Mouse (Mus musculus): ENCODE data around the gene Trcg1.
A peak's percentile ranks its signal among the peaks of the same experiment; 100 is the strongest.
"Not testable (repeated sequence)": the region's sequence is repeated elsewhere in the genome, so short reads cannot be mapped to it uniquely, and the experiment has no call there.

Trcg1 gene

DNA sequence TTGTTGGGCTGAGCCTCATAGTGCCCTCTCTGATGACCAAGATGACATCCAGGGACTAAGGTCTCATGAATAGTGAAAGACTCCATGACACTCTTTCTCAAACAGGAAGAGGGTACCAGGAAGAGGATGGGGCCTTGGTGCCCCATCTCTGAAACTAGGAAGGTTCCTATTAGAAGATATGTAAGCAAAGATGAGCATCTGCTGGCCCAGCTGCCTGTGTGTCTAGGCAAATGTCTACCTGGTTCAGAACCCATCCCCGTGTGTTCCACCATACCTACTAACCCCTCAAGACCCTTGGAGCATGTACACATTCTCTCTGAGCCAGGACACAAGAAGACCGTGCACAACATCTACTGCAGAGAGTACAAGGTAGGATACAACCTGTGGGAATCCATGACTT is at the start of gene Trcg1:
Gene Trcg1, plus strand, starts transcription at position 301 of the 400 bp plus-strand sequence.
- ATAC-seq (ENCODE audit: low TSS enrichment) = no peak

DNA sequence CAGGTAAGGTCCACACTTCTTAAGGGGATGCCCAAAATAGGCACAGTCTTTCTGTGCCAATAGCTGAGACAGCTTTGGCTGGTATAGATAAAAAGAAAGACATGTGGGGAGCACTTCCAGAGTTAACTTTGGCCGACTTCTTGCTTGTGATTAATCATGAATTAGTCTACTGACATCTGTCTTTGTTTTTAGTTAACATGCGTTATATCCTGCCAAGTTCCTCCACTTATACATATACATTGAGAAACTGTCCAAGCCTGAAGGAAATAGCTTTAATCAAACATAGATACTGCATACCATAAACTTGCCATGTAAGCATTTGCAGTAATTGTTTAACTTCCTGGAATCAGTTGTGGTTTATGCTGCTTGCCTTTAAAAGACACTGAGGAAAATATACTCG is 39.6 kb upstream of the Trcg1 start:
- no peak for ATAC-seq (ENCODE audit: low TSS enrichment)

DNA sequence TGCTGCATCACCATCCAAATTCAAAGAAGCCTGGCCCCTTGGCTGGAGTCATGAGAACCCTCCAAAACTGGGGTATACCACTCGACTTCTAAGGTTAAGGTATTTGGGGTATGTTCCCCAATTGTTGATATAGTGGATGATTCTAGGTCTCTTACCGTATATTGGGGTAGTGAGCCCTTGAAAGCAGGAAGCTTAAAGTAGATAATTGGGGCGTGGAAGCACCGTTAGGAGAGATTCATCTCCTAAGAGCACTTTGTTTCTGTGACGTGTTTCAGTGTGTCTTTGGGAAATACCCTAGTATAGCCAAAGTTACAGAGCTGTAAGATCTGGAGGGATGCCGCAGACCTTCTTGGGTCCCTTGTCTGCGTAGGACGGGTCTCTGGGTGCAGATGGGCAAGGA is 38.9 kb upstream of the Trcg1 start:
- ATAC-seq (ENCODE audit: low TSS enrichment) = no peak

DNA sequence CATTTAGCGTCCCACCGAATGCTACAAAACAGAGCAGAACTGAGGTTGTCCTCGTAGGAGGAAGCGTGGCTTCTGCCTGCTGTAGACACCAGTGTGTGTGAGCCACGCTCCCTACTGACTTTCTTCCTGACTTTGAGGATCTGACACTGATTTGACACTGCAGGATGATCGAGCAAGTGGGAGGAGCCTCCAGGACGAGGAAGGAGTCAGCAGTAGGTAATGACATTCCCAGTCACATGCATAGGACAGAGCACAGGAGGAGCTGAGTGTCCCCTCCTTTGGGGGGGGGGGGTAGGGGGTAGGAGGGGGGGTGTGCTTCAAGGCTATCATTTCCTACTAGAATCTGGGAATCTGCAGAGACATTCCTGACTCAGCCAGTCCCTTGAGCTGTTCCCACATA is 33.4 kb upstream of the Trcg1 start:
- no peak for ATAC-seq (ENCODE audit: low TSS enrichment)

DNA sequence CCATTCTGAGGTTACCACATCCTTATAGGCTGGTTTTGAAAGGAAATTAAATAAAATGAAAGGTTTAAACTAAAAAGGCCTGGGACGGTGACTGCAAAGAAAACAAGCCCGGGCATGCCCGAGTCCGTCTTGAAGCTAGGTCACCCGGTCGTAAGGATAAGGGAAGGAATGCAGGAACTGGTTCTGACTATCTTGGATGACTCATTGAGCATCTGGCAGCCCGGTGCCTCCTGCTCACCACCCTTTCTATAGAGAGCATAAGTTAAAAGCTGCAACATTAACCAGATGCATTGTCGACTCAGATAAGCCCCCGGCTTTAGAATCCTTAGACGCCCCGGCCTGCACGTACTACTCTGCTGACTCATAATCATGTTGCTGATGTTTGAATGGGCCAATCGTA is 32.8 kb upstream of the Trcg1 start:
- ATAC-seq (ENCODE audit: low TSS enrichment) = not testable (repeated sequence)

DNA sequence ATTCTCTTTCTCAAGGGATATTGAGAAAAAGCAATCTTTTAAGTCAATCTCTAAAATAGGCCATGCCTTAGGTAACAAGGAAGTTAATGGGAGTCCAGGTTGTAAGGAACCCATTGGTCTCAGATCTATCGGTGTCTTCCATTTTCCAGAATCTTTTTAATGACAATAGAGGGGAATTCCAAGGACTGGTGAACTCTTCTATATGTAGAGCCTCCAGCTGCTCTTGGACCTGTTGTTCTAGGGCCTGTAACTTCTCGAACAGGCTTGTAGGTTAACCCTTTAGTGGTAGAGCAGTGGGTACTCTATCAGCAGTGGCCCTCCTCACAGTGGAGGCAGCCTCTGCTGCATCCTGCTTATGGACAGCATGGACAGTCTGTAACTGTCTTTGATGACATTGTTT is 29.5 kb upstream of the Trcg1 start:
- no peak for ATAC-seq (ENCODE audit: low TSS enrichment)

DNA sequence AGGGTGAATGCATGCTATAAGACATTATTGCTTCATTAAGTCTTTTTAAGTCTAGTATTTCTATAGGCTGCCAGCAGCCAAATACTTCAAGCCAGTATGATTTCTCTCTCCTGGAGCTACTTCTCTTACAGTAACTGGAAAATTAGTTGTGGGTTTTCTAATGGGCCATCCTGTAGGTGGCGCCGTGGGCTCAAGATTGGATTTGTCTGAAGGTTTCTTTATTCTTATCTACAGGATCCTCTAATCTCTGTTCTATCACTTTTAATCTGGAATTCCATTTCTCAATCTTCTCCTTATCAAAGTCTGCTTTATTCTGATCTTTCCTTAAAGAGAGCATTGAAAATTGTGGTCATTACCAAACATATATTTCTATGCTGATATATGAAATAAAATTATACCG is 27.0 kb upstream of the Trcg1 start:
- ATAC-seq (ENCODE audit: low TSS enrichment) = no peak

DNA sequence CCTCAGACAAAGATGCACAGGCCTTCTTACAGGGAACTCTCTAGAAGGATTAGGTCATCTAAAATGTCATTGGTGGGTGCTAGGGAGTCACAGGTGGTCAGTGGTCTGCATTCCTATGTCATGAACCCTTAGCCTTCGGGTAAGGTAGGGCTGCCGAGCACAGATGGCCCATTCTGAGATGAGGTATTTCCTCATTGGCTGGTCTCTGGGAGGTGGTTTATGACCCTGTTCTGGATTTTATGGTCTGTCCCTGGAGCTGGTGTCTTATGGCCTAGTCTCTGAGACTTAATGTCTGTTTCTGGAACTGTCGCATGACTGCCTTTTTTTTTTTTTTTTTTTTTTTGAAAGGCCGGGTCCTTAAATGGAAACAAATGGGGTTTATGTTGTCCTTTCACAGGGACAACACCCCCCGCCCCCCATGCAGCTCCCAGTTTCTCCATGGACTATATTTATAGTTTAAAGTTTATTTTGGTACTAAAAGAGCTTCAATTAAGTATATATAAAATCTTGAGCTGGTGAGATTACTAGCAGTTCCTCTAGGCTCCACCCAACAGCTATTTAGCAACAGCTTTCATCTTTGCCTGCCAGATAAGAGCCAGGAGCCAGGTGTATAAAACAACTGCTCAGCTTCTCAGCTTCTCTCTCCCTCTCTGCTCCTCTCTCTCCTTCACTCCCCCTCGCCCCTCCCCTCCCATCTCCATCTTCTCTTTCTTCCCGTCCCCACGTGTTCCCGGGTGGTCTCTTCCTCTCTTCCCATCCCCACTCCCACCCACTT is 23.7 kb upstream of the Trcg1 start:
- ATAC-seq (ENCODE audit: low TSS enrichment) = no peak

DNA sequence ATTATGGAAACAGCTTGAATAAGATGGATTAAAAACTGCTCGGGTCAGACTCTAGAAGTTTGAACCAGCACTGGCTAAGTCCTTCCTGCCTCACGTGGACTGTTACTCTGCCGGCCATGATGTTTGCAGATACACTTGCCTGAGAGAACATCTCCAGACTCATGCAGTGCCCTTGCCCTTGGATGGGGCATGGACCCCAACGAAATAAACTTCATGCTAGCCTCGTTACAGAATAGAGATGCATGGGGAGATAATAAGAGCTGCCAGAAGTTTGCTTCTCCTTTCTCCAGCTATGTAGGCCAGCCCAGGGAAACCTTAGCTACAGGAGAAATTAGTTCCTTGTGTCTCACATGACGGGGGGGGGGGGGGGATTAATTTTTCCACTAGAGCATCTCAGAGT is 21.9 kb upstream of the Trcg1 start:
- ATAC-seq (ENCODE audit: low TSS enrichment) = no peak

DNA sequence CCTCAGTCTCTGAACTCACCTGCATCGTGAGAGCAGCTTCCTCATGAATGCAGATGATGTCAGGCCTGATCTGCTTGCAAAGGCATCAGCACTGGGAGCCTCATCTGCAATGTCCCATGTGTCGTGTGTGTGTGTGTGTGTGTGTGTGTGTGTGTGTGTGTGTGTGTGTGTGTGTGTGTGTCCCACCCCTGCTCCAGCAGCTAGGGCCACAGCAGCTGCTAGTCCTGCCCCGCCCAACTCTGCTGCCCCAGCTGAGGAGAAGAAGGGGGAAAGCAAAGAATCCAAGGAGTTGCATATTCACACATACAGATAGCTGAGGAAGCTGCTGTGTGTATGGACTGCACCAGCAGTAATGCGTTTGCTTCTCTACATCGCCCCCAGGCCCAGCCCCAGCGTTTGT is 19.1 kb upstream of the Trcg1 start:
- no peak for ATAC-seq (ENCODE audit: low TSS enrichment)

DNA sequence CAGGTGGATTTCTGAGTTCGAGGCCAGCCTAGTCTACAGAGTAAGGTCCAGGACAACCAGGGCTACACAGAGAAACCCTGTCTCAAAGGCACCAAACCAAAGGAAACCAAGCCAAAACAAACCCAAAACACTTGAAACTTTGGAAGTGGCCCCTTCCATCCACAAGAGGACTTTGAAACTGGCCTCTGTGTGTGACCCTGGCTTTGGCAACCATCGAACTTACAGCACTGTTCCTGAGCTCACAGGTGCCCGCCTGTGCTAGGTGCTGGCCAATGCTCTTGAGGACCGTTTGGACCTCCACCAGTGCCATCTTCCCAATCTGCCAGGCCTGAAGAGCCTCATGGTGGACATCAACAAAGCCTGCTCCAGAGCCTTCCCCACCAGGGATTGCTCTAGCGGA is 17.6 kb upstream of the Trcg1 start:
- ATAC-seq (ENCODE audit: low TSS enrichment) = no peak

DNA sequence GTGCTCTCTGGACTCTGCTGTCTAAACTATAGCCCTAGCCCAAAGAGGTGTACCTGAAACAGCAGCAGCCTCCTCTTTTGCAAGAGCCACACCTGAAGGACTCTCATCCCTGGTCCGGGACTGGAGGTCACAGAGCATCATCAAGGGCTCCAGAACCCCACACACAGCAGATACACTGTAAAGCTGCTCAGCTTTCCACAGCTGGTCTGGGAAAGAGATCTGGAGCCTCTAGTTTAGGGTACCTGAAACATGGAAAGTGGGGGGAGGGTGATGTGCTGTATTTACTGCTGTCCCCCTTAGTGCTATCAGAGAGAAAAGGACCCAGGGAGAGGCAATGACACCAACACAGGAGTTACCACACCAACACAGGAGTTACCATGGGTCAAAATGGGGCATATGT is 16.8 kb upstream of the Trcg1 start:
- ATAC-seq (ENCODE audit: low TSS enrichment) = no peak

DNA sequence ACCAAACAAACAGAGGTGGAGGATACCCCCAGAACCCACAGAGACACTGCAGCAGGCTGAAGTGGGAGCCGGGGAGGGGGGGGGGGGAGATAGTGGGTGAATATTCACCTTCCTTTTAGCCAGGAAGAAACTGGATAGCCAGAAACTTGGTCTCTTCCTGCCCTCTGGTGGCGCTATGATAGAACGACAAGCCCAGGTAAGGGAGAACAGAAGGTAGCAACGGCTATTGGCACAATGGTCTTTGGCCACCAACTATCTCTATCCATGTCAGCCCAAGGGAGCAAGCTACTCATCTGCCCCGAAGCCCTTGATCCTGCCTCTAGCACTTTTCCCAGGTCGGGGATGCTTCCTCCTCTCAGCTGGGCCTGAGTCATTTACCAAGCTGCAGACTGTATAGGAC is 16.0 kb upstream of the Trcg1 start:
- ATAC-seq (ENCODE audit: low TSS enrichment) = peak; percentile 64; the same call in 1 of the 2 replicates

DNA sequence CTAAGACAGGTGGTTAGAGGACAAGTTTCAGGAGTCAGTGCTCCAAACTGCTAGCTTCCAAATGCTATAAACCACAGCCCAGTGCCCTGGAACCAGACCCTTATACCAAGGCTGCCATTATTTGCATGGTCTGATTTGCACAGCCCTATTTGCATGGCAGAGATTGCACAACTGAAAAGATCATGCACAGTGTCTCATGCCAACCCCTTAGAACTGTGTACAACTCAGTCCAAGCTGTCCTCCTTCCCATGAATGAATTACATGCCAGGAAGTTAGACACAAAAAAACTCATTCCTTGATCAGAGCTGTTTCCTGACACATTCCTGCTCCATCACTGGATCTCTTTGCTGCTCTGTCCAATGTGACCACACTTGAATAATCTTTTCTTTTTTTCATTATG is 13.0 kb upstream of the Trcg1 start:
- no peak for ATAC-seq (ENCODE audit: low TSS enrichment)

DNA sequence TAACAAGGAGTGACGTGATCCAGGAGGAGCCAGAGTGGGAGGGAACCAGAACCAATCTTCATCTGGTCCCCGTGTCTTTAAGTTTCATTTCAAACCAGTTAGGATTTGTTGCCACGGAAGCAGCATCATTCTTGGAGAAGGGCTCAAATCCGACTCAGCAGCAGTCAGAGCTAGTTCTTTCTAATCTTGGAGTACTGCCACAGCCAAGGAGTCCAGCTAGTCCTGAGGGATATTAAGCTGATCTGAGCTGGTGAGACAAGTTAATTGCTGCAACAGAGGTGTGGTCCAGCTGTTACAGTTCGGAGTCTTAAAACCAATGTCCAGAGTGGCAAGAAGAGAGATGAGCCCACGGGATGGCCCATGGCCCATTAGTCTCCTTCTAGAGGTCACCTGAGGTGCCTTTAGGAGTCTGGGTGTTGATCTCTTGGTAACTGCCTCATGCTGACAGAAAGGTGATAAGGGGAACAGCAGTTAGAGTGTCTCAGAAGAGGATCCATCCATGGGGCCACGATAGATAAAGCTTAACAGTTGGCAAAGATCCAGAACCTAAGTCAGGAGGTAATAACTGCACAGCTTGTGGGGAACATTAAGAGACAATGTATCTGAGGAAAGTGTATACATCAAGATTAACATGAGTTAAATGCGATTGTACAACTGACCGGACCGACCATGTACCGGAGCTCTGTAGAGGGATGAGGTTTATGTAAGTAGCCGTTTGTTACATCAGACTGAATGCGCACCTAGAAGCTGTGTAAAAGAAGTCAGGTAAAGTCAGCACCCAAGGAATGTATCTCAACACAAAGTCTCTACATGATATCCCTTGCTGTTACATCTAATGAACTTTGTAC is 10.4 kb upstream of the Trcg1 start:
- ATAC-seq (ENCODE audit: low TSS enrichment) = no peak

DNA sequence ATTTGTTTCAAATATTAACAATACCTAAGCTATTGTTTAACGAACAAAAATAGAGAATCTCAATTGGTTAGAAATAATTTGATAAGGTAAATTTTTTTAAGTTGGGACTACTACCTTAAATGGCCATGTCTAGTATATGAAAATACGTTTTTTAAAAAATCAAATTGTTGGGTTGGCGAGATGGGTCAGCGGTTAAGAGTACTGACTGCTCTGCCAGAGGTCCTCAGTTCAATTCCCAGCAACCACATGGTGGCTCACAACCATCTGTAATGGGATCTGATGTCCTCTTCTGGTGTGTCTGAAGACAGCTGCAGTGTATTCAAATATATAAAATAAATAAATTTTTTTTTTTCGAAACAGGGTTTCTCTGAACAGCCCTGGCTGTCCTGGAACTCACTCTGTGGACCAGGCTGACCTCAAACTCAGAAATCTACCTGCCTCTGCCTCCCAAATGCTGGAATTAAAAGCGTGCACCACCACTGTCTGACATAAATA is 9.7 kb upstream of the Trcg1 start:
- not testable (repeated sequence) for ATAC-seq (ENCODE audit: low TSS enrichment)

DNA sequence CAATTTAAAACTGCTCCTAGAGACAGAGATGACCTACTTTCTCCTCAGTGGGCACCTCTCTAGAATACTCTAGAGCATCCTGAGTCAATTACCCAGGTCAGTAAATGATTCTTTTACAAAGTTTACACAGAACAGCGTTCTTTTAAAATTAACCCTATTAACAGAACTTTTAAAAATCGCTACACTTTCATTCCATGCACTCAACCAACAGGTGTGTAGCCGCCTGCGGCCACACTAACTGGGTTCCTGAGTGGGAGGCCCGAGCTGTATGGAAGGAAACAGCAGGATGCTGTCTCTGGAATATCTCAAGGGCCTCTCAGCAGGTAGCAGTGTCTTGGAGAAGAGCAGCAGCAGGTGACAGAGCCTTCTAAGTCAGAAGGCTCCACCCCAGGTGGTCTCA is 9.2 kb upstream of the Trcg1 start:
- no peak for ATAC-seq (ENCODE audit: low TSS enrichment)

DNA sequence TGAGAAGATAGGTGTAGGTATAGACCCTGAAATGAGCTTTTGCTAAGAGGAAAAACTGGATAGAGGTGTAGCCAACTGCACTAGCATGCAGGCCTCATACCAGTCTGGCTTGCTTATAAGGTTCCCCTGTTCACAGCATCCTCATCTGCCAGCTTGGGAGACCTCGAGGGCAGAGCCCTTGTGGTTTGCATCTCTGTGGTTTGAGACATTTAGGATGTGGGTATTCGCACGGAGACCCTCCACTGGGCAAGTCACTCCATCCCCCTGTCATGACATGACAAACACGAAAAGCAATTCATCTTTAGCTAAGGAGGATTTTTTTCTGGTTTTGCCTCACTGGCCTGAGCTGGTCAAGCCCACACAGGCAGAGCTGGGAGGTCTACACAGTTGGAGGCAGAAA is 8.2 kb upstream of the Trcg1 start:
- ATAC-seq (ENCODE audit: low TSS enrichment) = no peak

DNA sequence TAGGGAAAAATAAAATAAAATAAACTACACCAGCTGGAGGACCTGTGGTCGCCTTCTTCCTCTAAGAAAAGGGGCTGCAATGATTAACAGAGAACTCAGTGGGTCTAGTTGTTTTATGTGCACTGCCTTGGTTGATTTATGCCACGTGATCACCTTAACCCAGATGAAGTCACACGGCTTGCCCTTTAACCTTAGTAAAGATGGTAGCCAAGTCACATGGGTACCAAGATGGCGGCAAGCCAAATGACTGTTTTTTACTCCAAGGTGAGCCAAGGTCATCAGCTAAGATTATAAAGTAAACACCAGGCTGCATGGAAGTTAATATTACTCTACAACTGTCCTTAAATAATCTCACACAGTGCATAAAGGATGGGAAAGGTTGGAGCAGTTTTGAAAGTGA is 6.6 kb upstream of the Trcg1 start:
- ATAC-seq (ENCODE audit: low TSS enrichment) = no peak

DNA sequence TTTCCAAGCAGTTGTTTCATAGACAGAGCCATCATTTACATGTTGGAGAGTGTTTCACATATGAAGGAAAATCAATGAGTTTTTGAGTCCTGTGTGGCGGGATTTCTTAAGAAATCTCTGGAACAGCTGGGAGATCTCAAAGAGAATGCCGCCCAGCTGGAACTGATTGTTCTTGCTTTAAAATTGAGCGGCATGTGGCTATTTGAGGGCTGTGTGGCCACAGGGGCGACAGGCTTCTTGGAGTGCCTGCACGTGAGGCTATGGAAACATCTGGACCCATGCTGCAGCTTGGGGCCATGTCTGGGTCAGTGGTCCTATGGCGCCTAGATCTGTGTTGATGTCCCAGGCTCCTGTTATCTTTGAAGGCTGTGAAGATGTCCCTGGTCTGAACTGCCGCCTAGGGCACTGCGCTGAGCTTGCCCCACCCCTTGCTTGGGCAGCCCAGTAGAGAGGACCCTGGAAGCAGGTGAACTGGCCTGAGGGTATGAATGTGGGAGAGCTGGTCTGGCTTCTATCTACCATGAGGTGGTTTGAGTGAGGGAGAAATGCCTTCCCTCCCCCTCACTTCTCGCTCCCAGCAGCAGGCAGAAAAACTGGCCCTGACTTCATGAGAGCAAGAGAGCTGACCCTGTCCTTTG is 6.1 kb upstream of the Trcg1 start:
- ATAC-seq (ENCODE audit: low TSS enrichment) = no peak

DNA sequence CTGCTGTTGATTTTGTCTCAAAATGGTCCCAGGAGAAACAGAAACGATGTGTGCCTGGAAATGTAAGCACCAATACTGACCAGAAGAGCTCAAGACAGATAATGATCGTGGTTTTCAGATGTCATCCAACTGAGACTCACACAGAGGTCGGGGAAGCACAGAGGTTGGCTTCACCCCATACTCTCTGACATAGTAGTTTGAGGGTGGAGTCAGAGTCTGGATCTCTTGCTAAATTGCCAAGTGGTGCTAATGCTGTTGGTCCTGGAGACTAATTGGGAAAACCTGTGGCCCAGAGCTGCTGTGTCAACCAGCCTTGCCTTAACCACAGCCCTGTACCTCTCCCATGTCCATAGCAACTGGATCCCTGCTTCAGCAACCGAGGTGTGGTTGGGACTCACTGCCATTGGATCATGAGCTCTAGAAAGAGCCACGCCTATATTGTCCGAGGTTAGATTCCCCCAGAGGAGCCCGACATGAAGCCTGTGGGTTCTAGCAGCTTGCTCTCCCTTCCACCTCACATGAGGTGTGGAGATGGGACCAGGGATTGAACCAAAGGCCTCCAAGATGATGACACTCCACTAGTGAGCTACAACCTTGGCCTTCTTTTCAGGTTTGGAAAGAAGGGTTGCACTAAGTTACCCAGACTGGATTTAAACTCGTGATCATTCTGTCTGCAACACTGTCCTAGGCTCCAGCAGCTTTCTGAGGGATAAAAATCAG is 4.7 kb upstream of the Trcg1 start:
- ATAC-seq (ENCODE audit: low TSS enrichment) = no peak

DNA sequence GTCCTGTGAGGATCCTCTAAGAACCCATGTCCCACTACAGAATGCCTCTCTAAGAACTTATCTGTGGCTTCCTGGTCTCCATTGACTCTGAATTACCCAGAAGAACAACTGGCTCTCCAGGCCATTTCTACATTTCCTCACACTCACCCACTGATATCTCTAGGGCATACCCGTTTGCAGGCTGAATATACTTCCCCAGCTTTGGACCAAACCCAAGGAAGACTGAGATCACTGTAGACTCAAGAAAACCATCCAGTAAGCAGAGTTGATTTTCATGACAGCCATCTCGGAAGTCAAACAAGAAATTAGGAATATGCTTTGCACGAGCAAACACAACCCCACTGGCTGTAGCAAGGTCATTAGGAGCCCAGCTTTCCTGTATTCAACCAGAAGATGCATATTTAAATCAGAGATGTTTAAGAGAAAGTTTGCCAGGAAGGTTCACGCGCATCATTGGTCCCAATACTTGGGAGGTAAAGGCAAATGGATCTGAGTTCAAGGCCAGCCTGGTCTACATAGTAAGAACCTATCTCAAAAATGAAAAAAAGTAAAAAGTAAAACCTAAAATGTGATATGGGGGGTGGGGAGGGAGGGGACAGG is 3.9 kb upstream of the Trcg1 start:
- ATAC-seq (ENCODE audit: low TSS enrichment) = no peak
